Mouse (Mus musculus) ES-E14 (cell line): ENCODE results near the gene Lmo4. TPM values are rescaled to one million over a fixed set of nuclear protein-coding genes. Genes with fewer than 3 reads are reported as not detected.

ENCODE experiments used
- DNase-seq: peaks from one replicate; pipeline ENCODE4 v3.0.0-alpha.2; 2013; ENCODE audit warnings: low read depth, low spot score
- H3K27ac ChIP-seq: 2 replicates; pipeline ENCODE4 v1.5.1; 2012; ENCODE audit warnings: low read depth, mild to moderate bottlenecking, low read length, moderate library complexity, mixed read lengths; ENCODE audit not compliant: poor library complexity, insufficient read depth, severe bottlenecking
- H3K36me3 ChIP-seq: 2 replicates; pipeline ENCODE4 v1.6.1; 2012; ENCODE audit warnings: mild to moderate bottlenecking, low read length, moderate library complexity, mixed read lengths; ENCODE audit not compliant: control insufficient read depth, poor library complexity, insufficient read depth, severe bottlenecking
- H3K4me1 ChIP-seq, 2 experiments: fragments of 150-350 bp in 1 of 2; sonication (generic) in 1 of 2; 2 replicates each; pipeline ENCODE4 v1.6.1; 2012; ENCODE audit warnings: low read length in 2 of 2, mild to moderate bottlenecking in 1 of 2, mixed read lengths in 1 of 2; ENCODE audit not compliant: control insufficient read depth in 2 of 2, insufficient read depth in 2 of 2, poor library complexity in 1 of 2
- H3K4me3 ChIP-seq, 2 experiments: fragments of 150-350 bp in 1 of 2; sonication (generic) in 1 of 2; 2 replicates each; pipeline ENCODE4 v1.5.1; 2012; ENCODE audit warnings: low read length in 2 of 2, low read depth in 1 of 2, mild to moderate bottlenecking in 1 of 2, mixed read lengths in 1 of 2; ENCODE audit not compliant: insufficient read depth in 1 of 2, poor library complexity in 1 of 2, severe bottlenecking in 1 of 2
- H3K9ac ChIP-seq: 2 replicates; pipeline ENCODE4 v1.6.1; 2012; ENCODE audit warnings: low read depth, mild to moderate bottlenecking, low read length, mixed read lengths; ENCODE audit not compliant: poor library complexity, insufficient read depth, severe bottlenecking
- H3K9me3 ChIP-seq: fragments of 150-350 bp; sonication (generic); 2 replicates; pipeline ENCODE4 v1.6.1; 2012; ENCODE audit warnings: low read depth, mild to moderate bottlenecking, low read length; ENCODE audit not compliant: control insufficient read depth, insufficient read depth
- CHD2 ChIP-seq: IDR thresholded peaks from 2 replicates; pipeline ENCODE4 v1.6.1; 2014; ENCODE audit warnings: mild to moderate bottlenecking, low read depth, low read length, inconsistent platforms
- HCFC1 ChIP-seq: IDR thresholded peaks from 2 replicates; pipeline ENCODE4 v1.6.1; 2012; ENCODE audit warnings: low read length, inconsistent platforms, borderline replicate concordance; ENCODE audit not compliant: insufficient read depth
- MAFK ChIP-seq: IDR thresholded peaks from 2 replicates; pipeline ENCODE4 v1.6.1; 2014; ENCODE audit warnings: mild to moderate bottlenecking, low read depth, low read length, inconsistent platforms; ENCODE audit not compliant: insufficient read depth
- ZC3H11A ChIP-seq: IDR thresholded peaks from 2 replicates; pipeline ENCODE4 v1.6.1; 2012; ENCODE audit warnings: low read depth, mild to moderate bottlenecking, inconsistent platforms, low read length, borderline replicate concordance
- ZNF384 ChIP-seq: IDR thresholded peaks from 2 replicates; pipeline ENCODE4 v1.6.1; 2012; ENCODE audit warnings: low read depth, low read length, inconsistent platforms
- in situ Hi-C, 2 experiments: fragments of 600-800 bp; cut with MboI; formaldehyde crosslinking; loops; one replicate each; pipeline ENCODE4 v1.15.1; 2025; ENCODE audit warnings: low sequenced_read_pairs in 2 of 2, inconsistent platforms in 1 of 2; ENCODE audit not compliant: unreplicated experiment in 2 of 2
- total RNA-seq: library from RNA; depleted of rRNA; stranded (reverse); fragments of 300-350 nt; gene quantifications from 2 replicates; pipeline ENCODE4 v1.2.3, GENCODE M21; 2012

Lmo4 gene
- total RNA-seq, 1 experiment = 17.3 TPM

- no peak overlapping the region for H3K27ac ChIP-seq
Measured at GRCm38 (mm10) chr3:144224594-144224993, 19.6 kb upstream of the Lmo4 start.

GRCm38 (mm10) chr3:144223377-144224105 lies 18.5 kb upstream of the Lmo4 start:
- DNase-seq = no peak
- no peak overlapping the region for H3K27ac ChIP-seq
- in situ Hi-C loops = no loop called here
- TF ChIP-seq HCFC1 (no peak), ZC3H11A (no peak), CHD2 (no peak), ZNF384 (no peak), MAFK (no peak)
- no peaks in the 10 kb centered on the region for H3K9me3 ChIP-seq
- H3K36me3 ChIP-seq = no peaks in the 10 kb centered on the region
- H3K4me1 ChIP-seq = no peaks in the 10 kb centered on the region
- H3K4me3 ChIP-seq = no peak overlapping the region
- no peak overlapping the region for H3K9ac ChIP-seq

More at GRCm38 (mm10) chr3:144224594-144224993, 19.6 kb upstream of the Lmo4 start:
- H3K4me1 ChIP-seq = no peaks in the 10 kb centered on the region
- H3K9me3 ChIP-seq = no peaks in the 10 kb centered on the region
- TF ChIP-seq ZNF384 (no peak), MAFK (no peak), ZC3H11A (no peak), HCFC1 (no peak), CHD2 (no peak)
- H3K9ac ChIP-seq = no peak overlapping the region
- no peaks in the 10 kb centered on the region for H3K36me3 ChIP-seq
- H3K4me3 ChIP-seq = no peak overlapping the region
- no peak for DNase-seq
- in situ Hi-C loops = no loop called here

GRCm38 (mm10) chr3:144222381-144222780 lies 17.4 kb upstream of the Lmo4 start:
- in situ Hi-C loops = no loop called here
- Histone ChIP-seq H3K9ac (no peak overlapping the region), H3K9me3 (no peaks in the 10 kb centered on the region), H3K4me1 (no peaks in the 10 kb centered on the region), H3K27ac (no peak overlapping the region), H3K4me3 (no peak overlapping the region), H3K36me3 (no peaks in the 10 kb centered on the region)
- TF ChIP-seq ZNF384 = no peak
- no peak for TF ChIP-seq HCFC1
- TF ChIP-seq CHD2 = no peak
- TF ChIP-seq ZC3H11A = no peak
- no peak for TF ChIP-seq MAFK
- DNase-seq = no peak

- H3K9ac ChIP-seq = no peak overlapping the region
- in situ Hi-C loops = no loop called here
- H3K4me3 ChIP-seq = no peak overlapping the region
- no peaks in the 10 kb centered on the region for H3K4me1 ChIP-seq
- peak; percentile 64 for DNase-seq
- no peak overlapping the region for H3K27ac ChIP-seq
- H3K36me3 ChIP-seq = no peaks in the 10 kb centered on the region
- TF ChIP-seq MAFK (no peak), ZC3H11A (0 out of 2 replicates have a peak, but pooled peaks have one; percentile 25), CHD2 (no peak), ZNF384 (no peak), HCFC1 (no peak)
- no peaks in the 10 kb centered on the region for H3K9me3 ChIP-seq
Measured at GRCm38 (mm10) chr3:144207498-144207897, 2.5 kb upstream of the Lmo4 start.
